Mouse (Mus musculus) yolk sac, embryonic 10.5 days (tissue): ENCODE results near the gene Grb2.
A peak's percentile ranks its signal among the peaks of the same experiment; 100 is the strongest.

ENCODE experiments used
- DNase-seq: peaks from one replicate; pipeline ENCODE4 v3.0.0-alpha.2; 2017; ENCODE audit warnings: low spot score

The Grb2 gene

GRCm38 (mm10) chr11:115686369-115686768 is 22.0 kb downstream of the Grb2 start:
- DNase-seq, result no peak

GRCm38 (mm10) chr11:115685954-115686353 is 22.4 kb downstream of the Grb2 start:
- DNase-seq, result no peak

DNA sequence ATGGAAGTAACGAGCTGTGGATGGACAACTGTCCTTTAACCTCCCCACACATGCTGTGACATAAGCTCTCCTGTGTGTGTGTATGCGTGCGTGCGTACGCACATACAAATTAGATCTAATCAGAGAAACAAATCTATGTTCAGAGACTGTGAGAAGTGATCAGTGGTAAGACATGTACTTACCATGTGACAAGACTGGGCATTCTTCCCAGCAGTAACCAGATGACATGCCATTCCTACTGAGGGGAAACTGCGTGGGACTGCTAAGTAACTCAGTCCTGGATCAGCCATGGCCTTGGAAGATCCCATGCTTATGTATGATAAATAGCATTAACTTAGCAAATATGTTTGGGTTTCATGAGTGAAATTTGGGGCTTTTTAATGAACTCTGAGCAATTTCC is 23.5 kb downstream of the Grb2 start:
- DNase-seq, result no peak

DNA sequence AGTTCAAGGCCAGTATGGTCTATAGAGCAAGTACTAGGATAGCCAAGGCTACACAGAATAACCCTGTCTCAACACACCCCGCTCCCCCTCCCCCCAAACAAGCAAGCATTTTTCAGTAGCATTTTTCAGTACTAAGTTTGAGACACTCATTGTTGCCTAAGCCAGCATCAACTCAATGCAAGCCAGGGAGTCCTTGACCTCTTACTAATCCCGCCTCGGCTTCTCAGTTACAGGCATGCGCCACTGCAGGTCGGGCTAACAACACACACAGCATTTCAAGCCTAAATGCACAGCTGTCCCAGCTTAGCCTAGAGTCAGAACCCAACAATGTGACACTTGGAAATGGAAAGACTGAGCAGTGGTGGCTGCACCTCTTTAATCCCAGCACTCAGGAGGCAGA is 25.1 kb downstream of the Grb2 start:
- DNase-seq, result no peak

DNA sequence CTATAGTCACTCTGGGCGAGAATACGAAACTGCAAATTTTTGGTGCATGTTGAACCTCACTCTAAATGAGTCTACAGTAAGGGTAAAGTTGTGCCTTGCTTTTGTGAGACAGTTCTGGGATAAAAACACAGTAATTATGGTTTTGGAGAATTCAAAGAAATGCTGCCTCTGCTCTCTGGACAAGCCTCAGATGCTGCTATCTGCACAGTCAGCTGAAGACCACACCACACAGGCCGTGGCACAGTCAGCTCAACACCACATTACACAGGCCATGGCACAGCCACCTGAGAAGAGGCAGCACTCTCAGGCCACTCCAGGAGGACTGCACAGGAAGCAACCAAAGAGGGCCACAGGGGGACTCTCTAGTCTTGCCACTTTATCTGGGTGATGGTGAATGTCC is 26.0 kb downstream of the Grb2 start:
- no peak for DNase-seq

- peak; percentile 53 for DNase-seq
These were observed 28.7 kb downstream of the Grb2 start for GRCm38 (mm10) chr11:115679554-115680238.

DNA sequence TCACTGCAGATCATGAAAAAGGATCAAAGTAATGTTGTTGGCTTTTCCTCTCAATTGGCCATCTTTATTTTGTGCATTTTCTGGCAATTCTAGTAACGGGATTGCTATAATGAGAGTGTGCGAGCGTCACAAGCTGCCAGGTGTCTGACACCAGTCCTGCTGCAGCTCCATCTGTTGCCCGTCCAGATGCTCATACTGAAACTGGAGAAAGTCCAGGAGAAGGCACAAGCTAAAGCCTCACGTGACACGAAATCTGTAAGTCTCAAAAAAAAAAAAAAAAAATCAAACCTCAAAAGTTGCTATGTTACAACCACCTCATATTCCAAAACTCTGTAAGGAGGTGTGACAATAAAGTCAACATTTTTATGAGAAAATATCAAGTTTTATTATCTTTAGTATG is 29.5 kb downstream of the Grb2 start:
- DNase-seq, result no peak

- DNase-seq, result no peak
These were observed 30.9 kb downstream of the Grb2 start for GRCm38 (mm10) chr11:115677511-115677910.

DNA sequence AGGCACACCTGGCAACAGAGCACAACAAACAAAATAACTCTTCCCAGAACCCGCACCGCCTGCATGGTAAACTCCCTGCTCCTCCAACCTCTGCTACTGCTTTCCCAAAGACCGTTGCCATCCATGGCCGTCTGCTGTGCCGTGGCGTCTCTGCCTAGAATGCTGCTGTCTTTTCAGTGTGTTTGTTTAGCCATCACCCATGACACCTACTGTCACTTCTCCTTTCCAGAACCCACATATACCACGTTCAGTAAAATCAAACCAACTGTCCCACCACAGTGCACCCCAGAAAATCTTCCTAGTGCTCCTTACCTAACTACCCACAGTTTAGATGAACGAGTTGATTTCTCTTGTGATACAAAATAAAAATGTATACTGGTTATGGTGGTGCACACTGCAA is 31.7 kb downstream of the Grb2 start:
- no peak for DNase-seq

DNA sequence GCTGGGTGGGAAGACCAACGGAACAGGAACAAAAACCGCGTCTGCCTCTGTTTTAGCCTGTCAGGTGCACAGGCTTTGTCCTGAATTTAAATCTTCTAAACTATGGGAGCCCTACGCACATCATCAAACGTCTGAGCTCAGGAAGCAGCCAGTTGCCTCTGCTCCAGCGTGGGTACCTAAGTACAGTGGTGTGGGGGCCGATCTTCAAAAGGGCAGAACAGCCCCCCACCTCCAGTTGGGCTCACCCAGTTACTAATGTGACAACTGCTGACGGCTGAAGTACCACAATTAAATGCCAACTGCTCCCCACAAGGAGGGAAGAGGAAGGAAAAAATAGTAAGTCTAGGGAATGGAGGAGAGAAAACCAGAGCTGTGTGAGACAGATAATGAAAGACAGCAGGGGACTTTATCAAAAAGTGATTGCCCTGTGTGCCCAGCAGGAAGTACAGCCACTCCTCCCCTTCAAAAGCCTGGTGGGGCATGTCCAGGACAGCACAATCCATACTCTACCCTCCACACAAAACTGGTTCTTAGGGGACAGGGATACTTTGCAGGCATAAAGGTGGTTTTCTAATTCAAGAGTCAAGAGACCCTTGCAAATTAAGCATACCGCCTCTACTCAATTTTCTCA is 34.0 kb downstream of the Grb2 start:
- DNase-seq, result no peak

- no peak for DNase-seq
These were observed 34.7 kb downstream of the Grb2 start for GRCm38 (mm10) chr11:115673471-115674234.

- DNase-seq, result no peak
These were observed 36.0 kb downstream of the Grb2 start for GRCm38 (mm10) chr11:115672226-115672987.

DNA sequence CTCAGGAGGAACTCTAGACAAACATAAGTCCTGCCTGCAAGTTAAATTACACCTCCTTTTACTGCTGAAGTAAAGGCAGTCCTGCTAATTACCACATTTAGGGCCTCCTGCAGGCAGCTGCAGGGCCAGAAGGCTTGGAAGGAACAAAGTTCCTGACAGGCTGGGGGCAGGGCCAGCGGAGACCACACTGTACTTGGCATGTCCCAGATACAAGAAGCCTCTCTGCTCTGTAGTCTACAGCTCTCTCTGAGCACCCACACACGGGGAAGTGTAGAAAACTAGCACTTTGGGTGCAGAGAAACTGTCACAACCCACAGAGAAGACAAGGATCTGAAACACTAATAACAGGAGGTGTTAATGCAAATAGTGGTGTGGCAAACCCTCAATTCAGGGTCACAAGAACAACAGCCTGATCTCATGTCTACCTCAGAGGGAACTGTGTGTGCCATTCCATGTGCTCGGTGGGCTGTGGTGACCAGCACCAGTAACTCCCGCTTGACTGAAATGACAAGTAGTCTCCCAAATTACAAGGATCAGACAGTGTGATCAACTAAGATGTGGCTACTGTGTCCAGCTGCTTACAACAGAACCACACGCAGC is 37.8 kb downstream of the Grb2 start:
- no peak for DNase-seq

DNA sequence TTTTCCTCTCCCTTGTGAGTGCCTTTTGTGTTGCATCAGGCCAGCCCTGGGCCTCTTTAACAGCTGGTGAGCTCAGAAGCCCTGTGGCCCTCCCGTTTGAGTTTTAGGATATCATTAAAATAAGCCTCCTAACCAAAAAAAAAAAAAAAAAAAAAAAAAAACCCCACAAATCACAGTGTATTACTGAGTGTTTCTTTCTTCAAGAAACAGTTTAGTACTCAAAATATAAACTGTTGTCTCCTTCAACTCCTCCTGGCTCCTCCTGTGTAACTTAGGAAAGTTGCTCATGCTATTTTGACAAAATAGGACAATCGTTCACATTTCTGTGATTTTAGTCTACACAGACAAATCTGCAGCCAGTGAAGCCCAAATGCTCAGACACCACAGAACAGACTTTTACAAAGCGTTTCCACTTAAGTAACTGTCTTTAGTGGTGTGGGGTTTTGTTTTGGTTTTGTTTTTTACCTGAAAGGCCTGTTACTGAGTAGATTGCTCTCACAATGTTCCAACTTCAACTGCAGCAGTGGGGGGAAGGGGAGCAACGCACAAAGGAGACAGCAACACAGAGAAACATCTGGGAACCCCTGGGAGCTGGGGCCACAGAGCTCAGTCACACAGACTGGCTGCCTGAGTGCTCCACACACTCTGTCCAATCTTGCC is 44.6 kb downstream of the Grb2 start:
- no peak for DNase-seq

DNA sequence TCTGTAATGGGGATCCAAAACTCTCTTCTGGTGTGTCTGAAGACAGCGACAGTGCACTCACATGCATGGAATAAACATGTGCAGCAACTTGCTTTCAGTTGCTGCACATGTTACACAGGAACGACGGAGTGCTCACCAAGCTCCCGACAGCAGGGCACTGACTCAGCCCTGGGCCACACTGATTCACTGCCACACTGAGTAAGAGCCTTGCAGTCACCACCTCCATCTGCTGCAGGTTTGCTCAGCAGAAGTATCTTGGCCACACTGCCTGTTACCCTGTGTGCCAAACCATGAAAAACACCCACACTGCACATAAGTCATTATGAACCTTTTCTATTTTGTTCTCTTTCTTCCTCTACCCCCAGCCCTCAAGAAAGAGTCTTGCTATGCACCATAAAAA is 48.0 kb downstream of the Grb2 start:
- DNase-seq, result no peak

GRCm38 (mm10) chr11:115658521-115658920 is 49.9 kb downstream of the Grb2 start:
- no peak for DNase-seq

- DNase-seq, result no peak
These were observed 54.3 kb downstream of the Grb2 start for GRCm38 (mm10) chr11:115654128-115654527.

GRCm38 (mm10) chr11:115653194-115653593 is 55.2 kb downstream of the Grb2 start:
- DNase-seq, result no peak

- no peak for DNase-seq
These were observed 56.7 kb downstream of the Grb2 start for GRCm38 (mm10) chr11:115651680-115652079.

DNA sequence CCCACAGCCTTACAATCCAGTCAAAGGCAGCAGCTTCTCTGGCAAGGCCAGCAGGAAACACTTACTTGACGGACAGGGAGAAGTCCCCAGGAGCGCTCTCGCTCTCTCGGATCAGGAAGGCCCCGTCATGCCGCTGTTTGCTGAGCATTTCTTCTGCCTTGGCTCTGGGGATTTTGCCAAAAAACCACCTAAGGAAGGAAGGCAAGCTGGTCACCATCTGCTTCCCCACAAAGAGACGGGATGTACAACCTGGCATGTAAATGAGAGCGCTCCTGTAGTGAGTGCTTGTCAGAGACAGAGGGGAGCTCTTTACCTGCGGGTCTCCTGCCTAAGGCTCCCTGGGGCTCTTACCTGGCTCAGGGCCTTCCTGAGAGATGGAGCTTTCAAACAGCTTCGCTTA is 58.7 kb downstream of the Grb2 start:
- no peak for DNase-seq

DNA sequence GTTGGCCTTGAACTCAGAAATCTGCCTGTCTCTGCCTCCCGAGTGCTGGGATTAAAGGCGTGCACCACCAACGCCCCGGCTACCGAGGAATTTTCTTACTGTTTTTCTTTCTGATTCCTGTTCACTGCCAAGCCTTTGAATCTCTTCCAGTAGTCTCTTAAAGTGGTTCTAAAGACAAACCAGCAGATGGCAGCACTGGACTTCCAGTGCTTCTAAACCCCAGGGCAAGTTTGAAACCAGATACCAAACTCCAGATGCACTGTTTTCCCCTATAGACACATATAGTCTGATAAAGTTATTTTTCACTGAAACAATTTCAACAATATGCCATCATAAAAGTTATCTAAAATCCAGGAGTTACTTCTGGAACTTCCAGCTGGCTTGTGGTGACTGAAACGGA is 60.9 kb downstream of the Grb2 start:
- peak; percentile 26 for DNase-seq

DNA sequence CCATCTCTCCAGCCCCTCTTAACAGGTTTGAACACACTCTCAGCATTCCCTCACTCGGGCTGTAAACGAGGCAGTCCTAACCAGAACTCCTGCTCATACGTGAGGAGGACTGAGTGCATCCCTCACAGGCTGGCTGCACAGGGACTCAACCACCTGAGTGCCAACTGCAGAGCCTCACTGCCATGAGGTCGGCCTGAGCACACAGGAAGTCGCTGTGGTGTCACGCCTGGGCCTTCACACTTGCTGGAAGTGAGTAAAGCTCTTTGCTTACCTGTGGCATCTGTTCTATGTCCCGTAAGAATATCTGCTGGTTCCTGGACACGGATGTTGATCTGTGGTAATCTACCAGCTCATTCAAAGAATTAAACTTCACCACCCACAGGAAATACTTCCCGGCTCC is 62.0 kb downstream of the Grb2 start:
- DNase-seq, result no peak
